ENCODE assay signal across 33 mouse cellular contexts in genomic region chr15:102449366-102449765, GRCm38 (mm10). TPM values are rescaled to one million over a fixed set of nuclear protein-coding genes. Genes with fewer than 3 reads are reported as not detected.
"Had no signal": no experiment of that assay in that cellular context is flagged by ENCODE, and none has a peak within 500 bp of the region (broad histone marks: within the 10 kb centered on the region; RNA-seq: fewer than 3 reads in every experiment).

No protein-coding gene starts in this region.

- DNase-seq: gastrocnemius, adult 2 months; gastrocnemius, postnatal 10 days; gastrocnemius, postnatal 25 days; heart, adult 2 months; heart, postnatal 10 days; heart, postnatal 4 days; kidney, adult 18-20 months; kidney, adult 8-10 months; kidney, postnatal 14 days; kidney, postnatal 36 days; layer of hippocampus, adult 9-11 months; layer of hippocampus, postnatal 36 days; left cerebral cortex, postnatal 4 days had no signal

RNA-seq across cellular contexts. Expression of gene Amhr2, which starts 4.2 kb away (rescaled TPM):
- total RNA-seq: granulocyte monocyte progenitor cell, adult 5-6 weeks had no signal
- polyA plus RNA-seq: inflammation-experienced regulatory T-cells, adult 6 months; limb, embryonic 11.5 days had no signal

RNA-seq across cellular contexts. Expression of gene Gm10337, which starts 54.2 kb away (rescaled TPM):
- total RNA-seq: gastrocnemius, adult 2 months; gastrocnemius, postnatal 10 days; granulocyte monocyte progenitor cell, adult 5-6 weeks; heart, adult 2 months; heart, postnatal 25 days; layer of hippocampus, adult 18-20 months; layer of hippocampus, adult 8-10 months; layer of hippocampus, postnatal 14 days; layer of hippocampus, postnatal 36 days; left cerebral cortex, adult 18-20 months; left cerebral cortex, adult 8-10 months; left cerebral cortex, postnatal 10 days; left cerebral cortex, postnatal 25 days; left cerebral cortex, postnatal 4 days; liver, adult 2 months had no signal
- polyA plus RNA-seq: frontal cortex, adult 2 months; heart, adult 2 months; heart, embryonic 10.5 days; heart, embryonic 12.5 days; inflammation-experienced regulatory T-cells, adult 6 months; intestine, embryonic 15.5 days; intestine, postnatal 0 days; kidney, embryonic 14.5 days; large intestine, adult 2 months; limb, embryonic 11.5 days; liver, adult 2 months; liver, embryonic 12.5 days had no signal
